Mouse (Mus musculus) midbrain, postnatal 0 days (tissue): Measurements from ENCODE around the gene St3gal6. TPM values are rescaled to one million over a fixed set of nuclear protein-coding genes. Genes with fewer than 3 reads are reported as not detected.
A peak's percentile ranks its signal among the peaks of the same experiment; 100 is the strongest.
"Not testable (repeated sequence)": the region's sequence is repeated elsewhere in the genome, so short reads cannot be mapped to it uniquely, and the experiment has no call there.

ENCODE experiments used
- ATAC-seq: fragments of 200-750 bp; cut with Nextera tagmentation; 2 replicates; pipeline ENCODE4 v1.8.0; 2017; ENCODE audit warnings: moderate number of reproducible peaks, mild to moderate bottlenecking, moderate TSS enrichment, moderate library complexity; ENCODE audit not compliant: low FRiP score
- DNase-seq: peaks from one replicate; pipeline ENCODE4 v3.0.0-alpha.2; 2015; ENCODE audit warnings: low spot score
- H3K27ac ChIP-seq: fragments of 300-500 bp; sonication (generic); 2 replicates; pipeline ENCODE4 v1.5.1; 2014; ENCODE audit warnings: low read depth, mild to moderate bottlenecking, low read length, mixed read lengths
- H3K27me3 ChIP-seq: fragments of 300-500 bp; sonication (generic); 2 replicates; pipeline ENCODE4 v1.6.1; 2014; ENCODE audit warnings: low read length, control low read depth, mixed read lengths; ENCODE audit not compliant: insufficient read depth
- H3K36me3 ChIP-seq: fragments of 300-500 bp; sonication (generic); 2 replicates; pipeline ENCODE4 v1.6.1; 2014; ENCODE audit warnings: low read length, control low read depth, mixed read lengths; ENCODE audit not compliant: insufficient read depth
- H3K4me1 ChIP-seq: fragments of 300-500 bp; sonication (generic); 2 replicates; pipeline ENCODE4 v1.6.1; 2014; ENCODE audit warnings: mild to moderate bottlenecking, control low read depth, antibody characterized with exemption, low read length, mixed read lengths; ENCODE audit not compliant: insufficient read depth
- H3K4me2 ChIP-seq: fragments of 300-500 bp; sonication (generic); 2 replicates; pipeline ENCODE4 v1.6.1; 2014; ENCODE audit warnings: low read depth, mild to moderate bottlenecking, low read length, mixed read lengths; ENCODE audit not compliant: poor library complexity, severe bottlenecking
- H3K4me3 ChIP-seq: fragments of 300-500 bp; sonication (generic); 2 replicates; pipeline ENCODE4 v1.5.1; 2014; ENCODE audit warnings: low read depth, mild to moderate bottlenecking, low read length, moderate library complexity
- H3K9ac ChIP-seq: fragments of 300-500 bp; sonication (generic); replicated peaks from 2 replicates; pipeline ENCODE4 v1.6.1; 2014; ENCODE audit warnings: mild to moderate bottlenecking, low read length, moderate library complexity, mixed read lengths; ENCODE audit not compliant: poor library complexity, severe bottlenecking
- H3K9me3 ChIP-seq: fragments of 300-500 bp; sonication (generic); 2 replicates; pipeline ENCODE4 v1.6.1; 2016; ENCODE audit warnings: low read length, control low read depth
- CTCF ChIP-seq: IDR thresholded peaks from 2 replicates; pipeline ENCODE4 v1.5.1; 2016; ENCODE audit warnings: antibody characterized with exemption, mild to moderate bottlenecking
- WGBS: fragments of 180-500 bp; shearing (Covaris S2); extraction: QIAGEN DNeasy Blood & Tissue Kit; methylation state at CpG from one replicate; pipeline ENCODE4 v1.1.7; 2014; 5-methylcytosine and 5-hydroxymethylcytosine counted together
- polyA plus RNA-seq: library from polyadenylated mRNA; unstranded; fragments of >200 nt; fragmentation: Nextera tagmentation; extraction: Ambion mirVana; gene quantifications from 2 replicates; pipeline ENCODE4 v1.2.1, GENCODE M21; 2015
- total RNA-seq: library from RNA; depleted of rRNA; stranded (reverse); fragments of >200 nt; gene quantifications from 2 replicates; pipeline ENCODE4 v1.2.3, GENCODE M21; 2014

St3gal6 gene
- total and polyA plus RNA-seq, 2 experiments from 2014 or later = 6.5 to 18.0 TPM

- no peak for TF ChIP-seq CTCF
- H3K4me1 ChIP-seq = no peaks in the 10 kb centered on the region
- H3K27me3 ChIP-seq = no peaks in the 10 kb centered on the region
- ATAC-seq (no peak), DNase-seq (no peak)
- WGBS = 93% methylated on average over 9 of the region's 9 CpGs
- no peaks in the 10 kb centered on the region for H3K9me3 ChIP-seq
- peaks cover 13% of the 10 kb centered on the region for H3K36me3 ChIP-seq
- H3K4me2 ChIP-seq = no peak overlapping the region
- no peak overlapping the region for H3K27ac ChIP-seq
- no peak overlapping the region for H3K9ac ChIP-seq
- no peak overlapping the region for H3K4me3 ChIP-seq
Measured at GRCm38 (mm10) chr16:58465412-58465811, 58.6 kb downstream of the St3gal6 start.

DNA sequence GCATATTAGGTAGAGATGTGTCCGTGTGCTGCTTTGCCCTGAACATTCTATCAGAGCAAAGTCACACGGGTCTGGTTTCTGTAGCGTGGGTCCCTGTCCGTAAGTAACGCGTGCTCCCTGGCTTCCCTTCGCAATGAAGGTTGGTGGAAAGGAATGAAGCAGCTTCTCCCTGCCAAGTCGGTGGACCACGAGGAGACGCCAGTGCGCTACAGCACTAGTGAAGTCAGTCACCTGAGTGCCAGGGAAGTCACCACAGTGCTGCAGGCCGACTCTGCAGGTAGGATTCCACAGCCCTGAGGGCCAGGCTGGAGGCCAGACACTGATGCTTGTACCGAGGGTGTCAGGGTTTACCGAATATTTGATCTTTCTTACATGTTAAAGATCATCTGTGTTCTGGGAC, 60.0 kb downstream of the St3gal6 start:
- ATAC-seq (no peak), DNase-seq (no peak)
- WGBS = 96% methylated on average over 14 of the region's 14 CpGs
- Histone ChIP-seq H3K9me3 (no peaks in the 10 kb centered on the region), H3K4me2 (no peak overlapping the region), H3K4me1 (no peaks in the 10 kb centered on the region), H3K27ac (no peak overlapping the region), H3K36me3 (peaks cover 13% of the 10 kb centered on the region), H3K9ac (no peak overlapping the region), H3K27me3 (no peaks in the 10 kb centered on the region), H3K4me3 (no peak overlapping the region)
- no peak for TF ChIP-seq CTCF

DNA sequence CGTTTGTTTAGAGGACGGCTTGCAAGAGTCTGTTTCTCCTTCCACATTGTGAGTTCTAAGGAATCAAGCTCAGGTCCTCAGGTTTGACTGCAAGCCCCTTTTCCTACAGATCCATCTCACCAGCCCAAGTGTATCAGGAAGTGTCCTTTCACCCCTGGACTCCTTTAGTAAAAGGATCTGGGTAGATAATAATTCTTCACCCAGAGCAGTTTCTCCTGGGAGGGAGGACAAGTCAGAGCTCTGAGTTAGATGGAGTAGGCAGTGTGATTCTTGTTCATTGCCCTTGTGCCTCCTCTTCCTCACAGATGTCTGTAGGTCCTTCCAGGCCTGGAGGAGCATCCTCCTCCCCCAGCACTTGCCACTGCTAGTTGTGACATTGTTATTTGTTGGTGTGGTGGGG, 61.5 kb downstream of the St3gal6 start:
- no peaks in the 10 kb centered on the region for H3K4me1 ChIP-seq
- DNase-seq (no peak), ATAC-seq (no peak)
- WGBS = 99% methylated on average over 2 of the region's 2 CpGs
- H3K4me3 ChIP-seq = no peak overlapping the region
- no peaks in the 10 kb centered on the region for H3K9me3 ChIP-seq
- H3K4me2 ChIP-seq = no peak overlapping the region
- no peak for TF ChIP-seq CTCF
- no peak overlapping the region for H3K9ac ChIP-seq
- H3K27ac ChIP-seq = no peak overlapping the region
- no peaks in the 10 kb centered on the region for H3K27me3 ChIP-seq
- H3K36me3 ChIP-seq = peaks cover 17% of the 10 kb centered on the region

DNA sequence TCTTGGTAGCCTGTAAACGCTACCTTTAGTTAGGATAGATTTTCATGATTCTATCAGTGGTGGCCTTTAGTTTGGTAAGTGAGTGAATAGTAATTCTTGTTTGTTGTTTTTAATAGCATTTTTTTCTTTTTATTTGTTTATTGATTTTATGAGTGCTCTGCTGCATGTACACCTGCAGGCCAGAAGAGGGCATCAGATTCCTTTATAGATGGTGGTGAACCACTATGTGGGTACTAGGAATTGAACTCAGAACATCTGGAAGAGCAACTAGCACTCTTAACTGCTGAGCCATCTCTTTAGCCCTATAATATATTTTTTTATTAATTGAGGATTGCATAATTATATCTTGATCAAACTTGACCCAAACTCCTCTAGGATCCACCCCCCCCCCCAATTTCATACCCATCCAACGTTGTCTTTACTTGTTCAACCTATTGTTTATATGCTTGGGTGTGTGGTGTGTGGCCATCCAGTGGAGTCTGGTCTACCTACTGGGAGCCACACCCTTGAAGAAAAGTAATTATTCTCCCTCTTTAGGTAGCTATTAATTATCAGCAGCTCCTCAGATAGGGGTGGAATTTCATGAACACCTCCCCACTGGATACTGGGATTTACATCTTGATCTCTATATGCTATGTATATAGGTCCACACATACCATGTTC, 62.1 kb downstream of the St3gal6 start:
- H3K4me2 ChIP-seq = no peak overlapping the region
- no peak for ATAC-seq
- DNase-seq = no peak
- no peaks in the 10 kb centered on the region for H3K4me1 ChIP-seq
- no peaks in the 10 kb centered on the region for H3K27me3 ChIP-seq
- peak; percentile 58 for TF ChIP-seq CTCF
- peaks cover 17% of the 10 kb centered on the region for H3K36me3 ChIP-seq
- no peak overlapping the region for H3K27ac ChIP-seq
- WGBS = 90% methylated on average over 2 of the region's 2 CpGs
- no peaks in the 10 kb centered on the region for H3K9me3 ChIP-seq
- no peak overlapping the region for H3K9ac ChIP-seq
- H3K4me3 ChIP-seq = no peak overlapping the region

- Histone ChIP-seq H3K9ac (no peak overlapping the region), H3K4me3 (no peak overlapping the region), H3K27me3 (no peaks in the 10 kb centered on the region), H3K36me3 (peaks cover 21% of the 10 kb centered on the region; the same call in 1 of the 2 replicates), H3K27ac (no peak overlapping the region), H3K4me1 (no peaks in the 10 kb centered on the region), H3K9me3 (no peaks in the 10 kb centered on the region), H3K4me2 (no peak overlapping the region)
- WGBS = 93% methylated on average over 10 of the region's 10 CpGs
- no peak for ATAC-seq
- DNase-seq = no peak
- TF ChIP-seq CTCF = no peak
Measured at GRCm38 (mm10) chr16:58460386-58460785, 63.7 kb downstream of the St3gal6 start.

DNA sequence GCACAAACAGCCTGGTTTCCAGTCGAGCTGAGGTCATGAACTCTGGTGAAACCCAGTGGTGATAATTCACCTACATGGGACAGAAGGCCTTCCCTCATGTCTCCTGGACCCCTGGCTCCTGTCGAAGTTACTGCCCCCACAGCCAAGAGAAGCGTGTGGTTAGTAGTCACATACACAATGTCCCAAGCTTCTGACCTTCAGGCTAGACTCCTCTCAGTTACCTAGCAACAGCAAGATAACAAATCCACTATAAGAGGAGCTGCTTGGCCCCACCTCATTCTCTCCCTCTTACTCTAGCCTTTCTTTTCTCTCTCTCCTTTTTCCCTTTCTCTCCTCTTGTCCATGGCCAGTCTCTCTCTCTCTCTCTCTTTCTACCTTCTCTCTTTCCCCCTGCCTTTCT, 64.1 kb downstream of the St3gal6 start:
- H3K4me1 ChIP-seq, ATAC-seq, DNase-seq, H3K4me3 ChIP-seq, H3K9me3 ChIP-seq, H3K9ac ChIP-seq, H3K27ac ChIP-seq, H3K4me2 ChIP-seq, H3K27me3 ChIP-seq: not testable (repeated sequence)
- H3K36me3 ChIP-seq = peaks cover 19% of the 10 kb centered on the region; the same call in 1 of the 2 replicates
- 48% methylated on average over 3 of the region's 3 CpGs for WGBS
